Mouse (Mus musculus) embryonic facial prominence, embryonic 12.5 days (tissue): Measurements from ENCODE around the gene Upk3b. TPM values are rescaled to one million over a fixed set of nuclear protein-coding genes. Genes with fewer than 3 reads are reported as not detected.
"Not testable (repeated sequence)": the region's sequence is repeated elsewhere in the genome, so short reads cannot be mapped to it uniquely, and the experiment has no call there.

ENCODE experiments used
- ATAC-seq: fragments of 200-750 bp; cut with Nextera tagmentation; 2 replicates; pipeline ENCODE4 v1.8.0; 2017; ENCODE audit not compliant: insufficient number of reproducible peaks, insufficient read depth, low FRiP score, low TSS enrichment
- H3K27ac ChIP-seq: fragments of 300-500 bp; sonication (generic); 2 replicates; pipeline ENCODE4 v1.5.1; 2016; ENCODE audit warnings: mild to moderate bottlenecking
- H3K27me3 ChIP-seq: fragments of 300-500 bp; sonication (generic); 2 replicates; pipeline ENCODE4 v1.6.1; 2016; ENCODE audit warnings: mild to moderate bottlenecking, moderate library complexity
- H3K36me3 ChIP-seq: fragments of 300-500 bp; sonication (generic); 2 replicates; pipeline ENCODE4 v1.6.1; 2016; ENCODE audit warnings: mild to moderate bottlenecking
- H3K4me1 ChIP-seq: fragments of 300-500 bp; sonication (generic); 2 replicates; pipeline ENCODE4 v1.6.1; 2016
- H3K4me2 ChIP-seq: fragments of 300-500 bp; sonication (generic); replicated peaks from 2 replicates; pipeline ENCODE4 v1.6.1; 2016; ENCODE audit warnings: mild to moderate bottlenecking, moderate library complexity
- H3K4me3 ChIP-seq: fragments of 300-500 bp; sonication (generic); 2 replicates; pipeline ENCODE4 v1.5.1; 2016; ENCODE audit warnings: mild to moderate bottlenecking
- H3K9ac ChIP-seq: fragments of 300-500 bp; sonication (generic); 2 replicates; pipeline ENCODE4 v1.6.1; 2016; ENCODE audit warnings: mild to moderate bottlenecking, moderate library complexity
- H3K9me3 ChIP-seq: fragments of 300-500 bp; sonication (generic); 2 replicates; pipeline ENCODE4 v1.6.1; 2016; ENCODE audit warnings: mild to moderate bottlenecking, moderate library complexity
- WGBS: fragments of 180-500 bp; shearing (Covaris S2); methylation state at CpG from one replicate; pipeline ENCODE4 v1.1.7; 2016; 5-methylcytosine and 5-hydroxymethylcytosine counted together
- polyA plus RNA-seq: library from polyadenylated mRNA; unstranded; fragments of >200 nt; fragmentation: Nextera tagmentation; extraction: Ambion mirVana; gene quantifications from 2 replicates; pipeline ENCODE4 v1.2.1, GENCODE M21; 2016

The Upk3b gene
- polyA plus RNA-seq, 1 experiment from 2014 or later = 0.91 TPM

- no peaks in the 10 kb centered on the region for H3K4me1 ChIP-seq
- WGBS = 42% methylated on average over 5 of the region's 5 CpGs
- H3K27ac ChIP-seq = no peak overlapping the region
- H3K27me3 ChIP-seq = no peaks in the 10 kb centered on the region
- H3K9ac ChIP-seq = no peak overlapping the region
- no peaks in the 10 kb centered on the region for H3K9me3 ChIP-seq
- no peak overlapping the region; the same call in 1 of the 2 replicates for H3K4me3 ChIP-seq
- H3K36me3 ChIP-seq = no peaks in the 10 kb centered on the region
- H3K4me2 ChIP-seq = peak overlapping the region; percentile 9; the same call in 1 of the 2 replicates
- ATAC-seq = no peak
Measured at GRCm38 (mm10) chr5:136040210-136040609, 1.9 kb downstream of the Upk3b start.

DNA sequence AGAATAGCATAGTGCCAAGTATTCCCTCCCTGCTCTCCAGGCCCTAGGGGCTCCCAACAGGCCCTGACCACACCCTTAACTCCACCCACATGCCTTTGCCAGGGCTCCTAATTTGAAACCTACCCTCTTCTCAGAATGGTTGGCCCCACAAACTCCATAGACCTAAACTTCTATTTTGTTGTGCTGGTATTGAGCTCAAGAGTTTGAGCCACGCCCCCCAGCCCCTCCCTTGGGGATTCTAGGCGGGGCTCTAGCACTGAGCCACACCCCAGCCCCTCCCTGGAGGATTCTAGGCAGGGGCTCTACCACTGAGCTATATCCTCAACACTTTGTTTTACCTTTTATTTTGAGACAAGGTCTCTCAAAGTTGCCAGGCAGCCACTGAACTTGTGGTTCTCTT, 3.0 kb downstream of the Upk3b start:
- H3K27me3 ChIP-seq = no peaks in the 10 kb centered on the region
- H3K9me3 ChIP-seq = no peaks in the 10 kb centered on the region
- no peak for ATAC-seq
- no peaks in the 10 kb centered on the region for H3K4me1 ChIP-seq
- H3K9ac ChIP-seq = no peak overlapping the region
- H3K36me3 ChIP-seq = no peaks in the 10 kb centered on the region
- WGBS = 53% methylated on average over 2 of the region's 2 CpGs
- H3K4me3 ChIP-seq = no peak overlapping the region
- H3K27ac ChIP-seq = no peak overlapping the region
- no peak overlapping the region for H3K4me2 ChIP-seq

DNA sequence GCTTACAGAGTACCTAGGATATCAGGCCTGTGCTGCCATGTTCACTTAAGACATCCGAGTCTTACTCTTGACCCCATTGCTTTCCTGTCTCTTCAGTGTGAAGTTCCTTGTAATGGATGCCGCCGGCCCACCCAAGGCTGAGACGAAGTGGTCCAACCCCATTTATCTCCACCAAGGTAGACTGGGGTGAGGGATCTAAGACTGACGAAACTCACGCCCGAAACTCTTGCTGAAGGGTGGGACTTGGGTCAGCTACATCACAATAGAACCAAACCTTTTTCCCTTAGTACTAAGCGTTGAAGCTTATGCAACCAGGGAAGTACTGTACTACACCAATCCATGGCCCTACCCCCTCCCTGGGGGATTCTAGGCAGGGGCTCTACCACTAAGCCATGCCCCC, 3.4 kb downstream of the Upk3b start:
- no peak overlapping the region for H3K9ac ChIP-seq
- ATAC-seq = no peak
- H3K27me3 ChIP-seq = no peaks in the 10 kb centered on the region
- H3K27ac ChIP-seq = no peak overlapping the region
- no peaks in the 10 kb centered on the region for H3K4me1 ChIP-seq
- 86% methylated on average over 8 of the region's 8 CpGs for WGBS
- no peak overlapping the region for H3K4me2 ChIP-seq
- H3K9me3 ChIP-seq = no peaks in the 10 kb centered on the region
- H3K36me3 ChIP-seq = no peaks in the 10 kb centered on the region
- no peak overlapping the region for H3K4me3 ChIP-seq

GRCm38 (mm10) chr5:136044865-136045264, 6.6 kb downstream of the Upk3b start:
- Histone ChIP-seq H3K9ac (no peak overlapping the region), H3K9me3 (no peaks in the 10 kb centered on the region), H3K27ac (no peak overlapping the region), H3K4me3 (no peak overlapping the region), H3K27me3 (no peaks in the 10 kb centered on the region), H3K4me2 (no peak overlapping the region), H3K36me3 (no peaks in the 10 kb centered on the region), H3K4me1 (no peaks in the 10 kb centered on the region)
- no peak for ATAC-seq
- 68% methylated on average over 13 of the region's 13 CpGs for WGBS

DNA sequence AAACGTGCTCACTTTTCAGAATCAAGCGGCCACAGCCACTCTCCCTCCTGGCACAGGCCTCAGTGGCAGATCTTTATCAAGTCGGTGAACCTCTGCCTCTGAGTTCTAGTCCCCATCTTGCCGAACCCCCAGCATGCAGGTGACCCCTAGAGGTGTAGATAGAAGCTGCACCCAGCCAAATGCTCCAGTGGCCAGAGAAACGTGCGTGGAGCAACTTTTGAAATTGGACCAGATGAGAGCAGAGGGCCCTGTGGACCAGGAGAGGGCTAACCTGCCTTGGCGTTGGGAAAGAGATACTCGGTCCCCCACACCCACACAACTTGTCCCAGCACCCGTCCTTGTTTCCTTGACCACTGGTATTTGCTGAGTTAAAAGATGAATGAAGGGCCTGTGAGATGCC, 7.1 kb downstream of the Upk3b start:
- H3K9me3 ChIP-seq = no peaks in the 10 kb centered on the region
- no peak overlapping the region for H3K4me3 ChIP-seq
- WGBS = 37% methylated on average over 9 of the region's 9 CpGs
- no peak overlapping the region for H3K4me2 ChIP-seq
- no peaks in the 10 kb centered on the region for H3K36me3 ChIP-seq
- H3K9ac ChIP-seq = no peak overlapping the region
- no peak overlapping the region for H3K27ac ChIP-seq
- no peak for ATAC-seq
- H3K4me1 ChIP-seq = no peaks in the 10 kb centered on the region
- no peaks in the 10 kb centered on the region for H3K27me3 ChIP-seq

DNA sequence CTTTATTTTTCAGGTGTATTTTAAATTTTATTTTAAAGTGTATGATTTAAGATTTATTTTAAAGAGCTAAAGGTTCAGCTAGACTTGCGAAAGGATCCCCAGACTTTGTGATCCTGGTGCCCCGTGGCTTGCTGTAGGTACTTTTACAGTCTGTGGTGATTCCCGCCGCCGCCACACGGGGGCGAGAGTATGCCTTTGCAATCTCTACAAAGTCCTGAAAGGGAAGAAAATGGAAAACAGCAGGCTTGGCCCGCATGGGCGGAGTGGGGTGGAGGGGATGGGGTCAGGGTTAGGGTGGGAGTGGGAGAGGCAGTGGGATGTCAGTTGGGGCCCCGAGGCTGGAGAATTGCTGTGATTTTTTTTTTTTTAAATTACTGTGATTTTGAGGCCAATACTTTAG, 7.7 kb downstream of the Upk3b start:
- ATAC-seq = 0 out of 2 replicates have a peak, but pooled peaks have one; percentile 57
- no peak overlapping the region for H3K4me3 ChIP-seq
- peaks cover under 1% of the 10 kb centered on the region; the same call in 1 of the 2 replicates for H3K4me1 ChIP-seq
- no peak overlapping the region for H3K4me2 ChIP-seq
- no peak overlapping the region for H3K9ac ChIP-seq
- no peaks in the 10 kb centered on the region for H3K27me3 ChIP-seq
- H3K9me3 ChIP-seq = no peaks in the 10 kb centered on the region
- no peaks in the 10 kb centered on the region for H3K36me3 ChIP-seq
- no peak overlapping the region for H3K27ac ChIP-seq
- WGBS = 4% methylated on average over 10 of the region's 10 CpGs

GRCm38 (mm10) chr5:136048541-136048940, 10.2 kb downstream of the Upk3b start:
- H3K9ac ChIP-seq, H3K36me3 ChIP-seq, H3K27me3 ChIP-seq, H3K27ac ChIP-seq, H3K4me3 ChIP-seq, H3K9me3 ChIP-seq, ATAC-seq, H3K4me2 ChIP-seq: not testable (repeated sequence)
- H3K4me1 ChIP-seq = peaks cover 12% of the 10 kb centered on the region

DNA sequence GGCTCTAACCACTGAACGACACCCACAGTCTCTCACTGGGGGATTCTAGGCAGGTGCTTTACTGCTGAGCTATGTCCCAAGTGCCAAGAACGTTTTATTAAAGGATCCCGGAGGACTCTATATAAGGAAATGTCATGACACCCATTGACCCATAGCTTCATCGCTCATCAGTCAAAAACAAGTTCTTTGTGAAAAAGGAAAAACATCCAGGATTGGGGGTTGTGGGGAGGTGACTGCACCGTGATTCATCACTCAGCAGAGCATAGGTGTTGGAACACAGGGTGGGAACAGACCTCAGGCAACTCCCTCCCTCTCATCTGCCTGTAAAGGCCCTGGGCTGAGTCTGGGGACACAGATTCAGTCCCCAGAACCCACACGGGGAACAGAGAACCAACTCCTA, 11.6 kb downstream of the Upk3b start:
- no peak overlapping the region for H3K4me2 ChIP-seq
- no peak for ATAC-seq
- H3K9ac ChIP-seq = no peak overlapping the region
- 0 out of 2 replicates have a peak overlapping the region, but pooled peaks have one; percentile 36 for H3K27ac ChIP-seq
- H3K4me1 ChIP-seq = peaks cover 12% of the 10 kb centered on the region
- no peaks in the 10 kb centered on the region for H3K9me3 ChIP-seq
- 77% methylated on average over 6 of the region's 6 CpGs for WGBS
- H3K4me3 ChIP-seq = no peak overlapping the region
- H3K36me3 ChIP-seq = no peaks in the 10 kb centered on the region
- H3K27me3 ChIP-seq = no peaks in the 10 kb centered on the region

DNA sequence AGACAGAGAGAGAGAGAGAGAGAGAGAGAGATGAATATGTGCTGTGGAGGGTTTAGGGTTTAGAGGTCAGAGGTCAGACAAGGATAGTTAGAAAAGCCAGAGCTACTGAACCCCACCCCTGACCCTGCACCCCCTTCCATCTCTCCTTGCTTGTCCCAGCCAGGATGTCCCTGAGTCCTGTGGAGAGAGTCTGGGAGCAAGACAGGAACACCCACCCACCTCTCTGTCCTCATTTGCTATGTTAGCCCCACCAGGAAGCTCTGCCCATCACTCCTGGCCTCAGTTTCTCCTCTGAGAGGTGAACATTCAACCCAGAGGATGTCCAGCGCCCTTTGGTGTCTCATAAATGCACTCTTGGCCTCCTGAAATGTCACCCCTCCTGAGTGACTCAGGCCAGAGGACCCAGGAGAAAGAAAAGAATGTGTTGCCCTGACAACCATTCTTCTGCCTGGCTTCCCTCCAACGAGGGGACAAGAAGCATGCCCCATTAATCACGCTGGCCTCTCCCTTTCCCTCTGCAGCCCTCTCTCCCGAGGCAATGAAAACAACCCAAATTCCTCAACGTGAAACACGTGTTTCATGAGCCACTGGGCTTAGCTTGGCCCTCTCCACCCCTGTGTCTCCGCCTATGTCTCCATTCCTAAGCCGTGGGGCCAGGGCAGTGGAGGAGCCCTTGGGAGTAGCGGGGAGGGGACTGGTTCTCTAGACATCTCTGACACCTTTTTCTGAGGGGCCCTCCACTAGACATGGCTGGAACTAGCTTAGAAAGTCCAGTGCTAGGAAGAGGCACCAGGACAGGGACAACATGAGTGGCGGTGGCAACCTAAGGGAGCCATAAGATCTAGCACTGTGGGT, 13.2 kb downstream of the Upk3b start:
- 0 out of 2 replicates have a peak overlapping the region, but pooled peaks have one; percentile 2 for H3K4me2 ChIP-seq
- ATAC-seq = peak; percentile 83

DNA sequence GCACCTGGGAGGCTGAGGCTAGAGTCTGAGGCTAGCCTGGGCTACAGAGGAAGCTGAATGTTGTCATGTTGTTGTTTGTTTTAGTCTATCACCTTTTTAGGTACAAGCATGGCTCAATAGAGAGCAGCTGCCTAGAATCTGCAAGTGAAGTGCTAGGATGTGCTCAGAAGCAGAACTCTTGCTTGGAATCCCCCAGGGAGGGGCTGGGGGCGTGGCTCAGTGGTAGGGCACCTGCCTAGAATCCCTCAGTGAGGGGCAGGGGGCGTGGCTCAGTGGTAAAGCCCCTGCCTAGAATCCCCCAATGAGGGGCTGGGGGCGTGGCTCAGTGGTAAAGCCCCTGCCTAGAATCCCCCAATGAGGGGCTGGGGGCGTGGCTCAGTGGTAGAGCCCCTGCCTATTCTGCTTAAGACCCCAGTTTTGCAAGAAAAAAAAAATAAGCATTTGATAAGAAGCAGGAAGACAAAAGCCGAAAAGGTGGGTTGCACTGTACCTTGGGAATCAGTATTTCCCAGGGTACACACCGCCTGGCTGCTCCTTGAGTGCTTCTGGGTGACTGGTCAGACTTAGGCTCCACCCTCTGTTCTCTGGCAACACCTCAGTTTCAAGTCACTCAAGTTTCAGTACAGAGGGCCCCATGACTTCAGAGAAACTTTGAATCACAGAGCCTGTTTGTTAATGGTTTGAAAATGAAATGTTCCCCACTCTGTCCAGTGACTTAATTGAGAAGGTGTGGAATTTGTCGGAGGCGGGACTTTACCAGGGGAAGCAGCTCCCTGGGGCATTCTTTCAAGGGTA, 14.8 kb downstream of the Upk3b start:
- whole genome bisulfite sequencing = 80% methylated on average over 8 of the region's 8 CpGs

More for the DNA sequence above, 13.2 kb downstream of the Upk3b start:
- no peaks in the 10 kb centered on the region for H3K9me3 ChIP-seq
- H3K9ac ChIP-seq = no peak overlapping the region
- no peak overlapping the region for H3K4me3 ChIP-seq
- H3K27ac ChIP-seq = peak overlapping the region; percentile 72
- no peaks in the 10 kb centered on the region for H3K27me3 ChIP-seq
- WGBS = 17% methylated on average over 10 of the region's 10 CpGs
- peaks cover 12% of the 10 kb centered on the region for H3K4me1 ChIP-seq
- H3K36me3 ChIP-seq = no peaks in the 10 kb centered on the region

DNA sequence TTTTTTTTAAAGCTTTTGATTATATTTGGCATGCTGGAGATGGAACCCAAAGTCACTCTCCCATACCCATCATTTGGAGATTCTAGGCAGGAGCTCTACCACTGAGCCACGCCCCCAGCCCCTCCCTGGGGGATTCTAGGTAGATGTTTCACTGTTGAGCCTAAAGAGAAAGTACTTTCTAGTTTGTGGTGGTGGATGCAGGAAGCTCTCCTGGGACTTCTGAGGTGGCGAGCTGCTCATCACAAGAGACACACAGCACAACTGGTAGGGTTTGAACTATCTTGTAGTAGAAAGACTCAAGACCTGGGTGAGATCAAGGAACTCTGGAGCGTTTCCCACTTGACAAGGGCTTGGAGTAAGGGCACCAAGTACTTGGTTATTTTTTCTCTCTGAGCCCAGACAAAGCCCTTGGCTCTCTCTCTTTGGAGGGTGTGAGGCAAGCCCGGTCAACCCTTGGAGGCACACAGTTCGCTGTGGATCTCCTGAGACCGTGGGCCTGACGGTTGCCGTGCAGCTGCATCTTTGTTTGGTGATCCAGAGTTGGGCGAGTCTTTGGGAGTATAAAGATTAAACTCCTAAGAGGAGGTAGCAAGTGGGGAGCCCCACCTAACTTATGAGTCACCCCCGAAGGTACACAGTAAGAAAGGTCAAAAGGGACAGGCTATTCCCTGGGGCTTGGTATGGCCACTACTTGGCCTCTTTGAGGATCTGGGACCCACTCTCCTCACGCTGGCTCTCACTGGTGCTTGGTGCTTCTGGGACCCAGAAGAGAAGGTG, 16.2 kb downstream of the Upk3b start, which contains the start of gene Upk3bl:
Gene Upk3bl, plus strand, starts transcription at position 192 of the 777 bp plus-strand sequence.
- Histone ChIP-seq H3K27ac (no peak within 1 kb of the TSS), H3K9ac (no peak within 1 kb of the TSS), H3K4me1 (peaks cover 12% of the 10 kb centered on the region), H3K4me2 (no peak within 1 kb of the TSS), H3K4me3 (no peak within 1 kb of the TSS), H3K27me3 (no peaks in the 10 kb centered on the region), H3K36me3 (no peaks in the 10 kb centered on the region), H3K9me3 (no peaks in the 10 kb centered on the region)
- 86% methylated on average over 11 of the region's 11 CpGs for WGBS
- ATAC-seq = no peak

More for the DNA sequence above, 14.8 kb downstream of the Upk3b start:
- H3K27ac ChIP-seq = no peak overlapping the region
- H3K36me3 ChIP-seq = no peaks in the 10 kb centered on the region
- peaks cover 12% of the 10 kb centered on the region for H3K4me1 ChIP-seq
- H3K27me3 ChIP-seq = no peaks in the 10 kb centered on the region
- ATAC-seq = no peak
- no peak overlapping the region for H3K4me2 ChIP-seq
- H3K9ac ChIP-seq = no peak overlapping the region
- H3K4me3 ChIP-seq = no peak overlapping the region
- no peaks in the 10 kb centered on the region for H3K9me3 ChIP-seq
